Mouse (Mus musculus) thymus, adult 2 months (tissue): ENCODE data around the gene Tyw1.

Experiments
- CTCF ChIP-seq: fragments of 200-500 bp; IDR thresholded peaks from 2 replicates; pipeline ENCODE4 v1.5.1; 2012; ENCODE audit warnings: mild to moderate bottlenecking, control low read depth, low read length, moderate library complexity, borderline replicate concordance; ENCODE audit not compliant: control insufficient read depth, poor library complexity, insufficient read depth; ENCODE audit errors: extremely low read depth
- POLR2A ChIP-seq: fragments of 200-500 bp; IDR thresholded peaks from 2 replicates; pipeline ENCODE4 v1.6.1; 2012; ENCODE audit warnings: mild to moderate bottlenecking, low read length, control low read depth, moderate library complexity; ENCODE audit not compliant: control insufficient read depth, poor library complexity, insufficient read depth; ENCODE audit errors: extremely low read depth

DNA sequence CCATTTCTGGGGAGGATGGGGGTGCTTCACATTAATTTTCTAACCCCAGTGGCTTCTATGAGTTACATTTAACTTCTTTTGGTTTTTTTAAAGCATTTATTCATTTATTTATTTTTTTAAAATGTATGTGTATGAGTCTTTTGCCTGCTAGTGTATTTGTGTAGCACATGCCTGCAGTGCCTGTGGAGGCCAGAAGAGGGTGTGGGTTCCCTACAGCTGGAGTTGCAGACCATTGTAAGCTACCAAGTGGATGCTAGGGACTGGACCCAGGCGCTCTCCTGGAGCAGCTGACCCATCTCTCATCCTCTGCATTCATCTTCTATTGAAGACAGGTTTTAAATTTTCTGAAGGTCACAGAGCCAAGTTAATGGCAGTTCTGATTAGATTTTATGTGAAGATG lies 16.9 kb downstream of the Tyw1 start:
- TF ChIP-seq POLR2A (no peak), CTCF (no peak)
